Mouse (Mus musculus): Measurements from ENCODE around the gene Gpc6.
A peak's percentile ranks its signal among the peaks of the same experiment; 100 is the strongest.

Gene Gpc6

GRCm38 (mm10) chr14:117625100-117625710 is 700.1 kb downstream of the Gpc6 start:
- no peak for DNase-seq (ENCODE audit: low read depth)

DNA sequence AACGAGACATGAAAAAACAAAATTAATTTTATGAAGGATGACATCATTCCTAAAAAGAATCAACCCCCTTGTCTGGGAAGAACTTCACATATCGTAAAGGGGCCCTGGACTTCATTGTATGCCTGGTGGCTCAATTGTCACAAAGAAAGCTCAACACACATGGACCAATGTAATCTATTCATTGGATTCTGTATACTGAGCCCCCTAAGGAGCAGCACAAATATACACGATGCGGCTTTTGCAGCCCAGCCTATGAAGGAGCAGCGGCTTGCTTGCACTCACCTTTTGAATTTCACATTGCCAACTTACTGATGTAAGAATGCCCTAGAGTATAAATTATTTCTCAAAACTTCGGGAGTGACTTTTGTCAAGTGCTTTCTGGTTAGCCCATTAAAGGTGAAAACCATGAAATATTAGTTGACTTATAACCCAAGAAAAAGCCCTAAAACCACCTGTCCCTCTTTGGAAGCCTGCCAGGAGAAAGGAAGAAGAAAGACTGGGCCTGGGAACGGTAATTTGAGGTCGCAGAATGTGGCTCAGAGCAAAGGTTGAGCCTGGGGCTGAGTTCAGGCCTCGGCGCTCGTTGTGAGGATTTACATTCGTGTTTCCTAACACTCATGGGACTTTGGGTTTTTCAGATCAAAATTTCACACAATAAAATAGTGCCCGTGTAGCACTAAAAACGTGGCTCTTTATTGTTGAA is 709.3 kb downstream of the Gpc6 start:
- no peak for DNase-seq (ENCODE audit: low read depth)

DNA sequence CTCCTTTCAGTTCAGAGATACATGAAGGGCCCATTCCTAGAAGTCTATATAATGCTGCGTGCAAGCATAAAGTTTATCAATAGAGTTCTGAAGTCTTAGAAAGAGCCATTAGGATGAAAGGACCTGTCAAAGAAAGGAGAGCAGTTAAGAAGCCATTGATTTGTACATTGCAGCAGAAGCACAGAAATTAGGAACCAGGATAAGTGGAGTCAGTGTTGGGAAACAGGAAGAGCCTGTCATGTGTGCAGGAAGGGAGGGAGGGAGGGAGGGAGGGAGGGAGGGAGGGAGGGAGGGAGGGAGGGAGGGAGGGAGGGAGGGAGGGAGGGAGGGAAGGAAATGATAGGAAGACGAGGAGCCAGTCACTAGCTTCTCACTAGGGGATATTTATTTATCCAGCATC is 716.7 kb downstream of the Gpc6 start:
- no peak for DNase-seq (ENCODE audit: low read depth)

DNA sequence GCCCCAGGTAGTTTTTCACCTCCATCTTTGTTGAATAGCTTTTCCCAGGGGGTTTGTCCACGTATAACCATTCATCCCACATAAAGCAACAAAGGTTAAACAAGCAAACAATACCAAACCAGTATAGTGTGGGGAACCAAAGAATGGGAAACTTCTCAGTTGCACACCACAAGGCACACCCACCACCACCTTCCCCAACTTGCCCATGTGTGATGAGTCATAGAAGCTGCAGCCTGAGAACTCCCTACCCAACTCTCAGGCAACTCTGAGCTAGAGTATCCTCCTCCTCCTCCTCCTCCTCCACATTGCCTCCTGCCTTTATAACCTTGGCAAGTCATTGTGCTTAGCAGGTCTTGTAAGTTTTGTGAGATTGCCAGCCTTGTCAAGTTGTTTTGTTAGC is 718.0 kb downstream of the Gpc6 start:
- DNase-seq (ENCODE audit: low read depth) = no peak

- no peak for DNase-seq (ENCODE audit: low read depth)
These were observed 723.3 kb downstream of the Gpc6 start for GRCm38 (mm10) chr14:117648199-117648960.

GRCm38 (mm10) chr14:117650141-117650540 is 725.0 kb downstream of the Gpc6 start:
- DNase-seq (ENCODE audit: low read depth) = no peak

DNA sequence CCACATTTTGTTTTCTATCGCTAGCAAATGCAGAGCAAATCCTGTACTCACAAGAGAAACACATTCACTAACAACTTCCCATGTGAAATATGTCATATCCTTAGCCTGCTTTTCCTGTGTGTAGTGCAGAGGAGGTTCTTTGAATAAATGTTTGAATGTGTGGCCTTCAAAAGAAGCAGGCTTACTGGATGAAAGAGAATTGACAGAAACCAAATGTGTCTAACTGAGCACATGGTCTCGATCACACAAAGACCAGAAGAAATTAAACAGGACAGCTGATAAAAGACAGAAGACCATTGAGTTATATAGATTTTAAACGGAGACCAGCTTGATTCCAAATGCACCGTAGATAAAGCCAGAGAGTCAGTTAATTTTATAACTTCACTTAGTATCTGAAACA is 726.2 kb downstream of the Gpc6 start:
- no peak for DNase-seq (ENCODE audit: low read depth)

GRCm38 (mm10) chr14:117651938-117652337 is 726.8 kb downstream of the Gpc6 start:
- DNase-seq (ENCODE audit: low read depth) = no peak

- DNase-seq (ENCODE audit: low read depth) = no peak
These were observed 730.3 kb downstream of the Gpc6 start for GRCm38 (mm10) chr14:117655382-117655781.

DNA sequence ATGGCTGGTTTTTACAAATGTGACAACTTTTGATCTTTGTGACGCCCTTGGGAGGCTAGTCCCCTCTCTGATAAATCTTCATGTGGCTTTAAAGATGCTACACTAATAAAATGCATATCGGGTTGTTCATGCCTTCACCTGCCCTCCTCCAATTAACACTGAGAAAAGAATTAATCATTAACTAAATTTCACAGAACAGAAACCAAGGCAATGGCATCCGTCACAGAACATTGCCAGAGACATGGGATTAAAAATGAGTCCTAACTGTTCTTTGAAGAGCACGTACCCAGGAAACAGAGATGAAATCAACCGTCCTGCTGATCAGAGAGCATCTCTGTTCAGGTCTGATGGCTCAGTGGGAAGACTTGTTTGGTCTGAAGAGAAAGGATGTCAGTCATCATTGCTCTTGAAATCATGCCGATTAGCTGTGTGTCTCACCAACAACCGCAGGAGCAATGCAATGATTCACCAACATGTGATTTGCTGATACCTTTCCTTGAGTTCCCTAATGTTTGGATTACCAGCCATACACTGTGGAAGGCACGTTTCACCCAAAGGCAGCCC is 734.2 kb downstream of the Gpc6 start:
- no peak for DNase-seq (ENCODE audit: low read depth)

GRCm38 (mm10) chr14:117662261-117662660 is 737.1 kb downstream of the Gpc6 start:
- DNase-seq (ENCODE audit: low read depth) = no peak

- no peak for DNase-seq (ENCODE audit: low read depth)
These were observed 739.7 kb downstream of the Gpc6 start for GRCm38 (mm10) chr14:117664796-117665195.

- DNase-seq (ENCODE audit: low read depth) = no peak
These were observed 741.0 kb downstream of the Gpc6 start for GRCm38 (mm10) chr14:117666126-117666525.

GRCm38 (mm10) chr14:117673541-117673940 is 748.4 kb downstream of the Gpc6 start:
- DNase-seq (ENCODE audit: low read depth) = no peak

GRCm38 (mm10) chr14:117674482-117674881 is 749.4 kb downstream of the Gpc6 start:
- no peak for DNase-seq (ENCODE audit: low read depth)

DNA sequence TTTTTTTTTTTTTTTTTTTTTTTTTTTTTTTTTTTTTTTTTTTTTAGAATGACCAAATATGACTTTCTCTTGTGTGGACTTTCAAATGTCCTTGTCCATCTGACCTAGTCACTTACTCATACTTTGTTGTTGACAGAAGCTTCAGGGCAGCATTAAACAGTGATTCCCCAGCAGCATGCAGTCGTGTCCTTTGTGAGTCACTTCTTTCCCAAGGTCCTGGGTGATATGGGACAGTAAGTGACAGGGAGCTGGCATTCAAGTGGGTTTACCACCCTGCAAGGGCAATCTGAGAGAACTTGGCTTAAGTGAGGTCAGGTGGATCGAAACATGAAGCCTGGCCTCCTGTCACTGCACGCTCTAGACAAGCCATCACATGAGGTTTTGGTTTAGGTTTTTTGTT is 754.8 kb downstream of the Gpc6 start:
- DNase-seq (ENCODE audit: low read depth) = no peak

DNA sequence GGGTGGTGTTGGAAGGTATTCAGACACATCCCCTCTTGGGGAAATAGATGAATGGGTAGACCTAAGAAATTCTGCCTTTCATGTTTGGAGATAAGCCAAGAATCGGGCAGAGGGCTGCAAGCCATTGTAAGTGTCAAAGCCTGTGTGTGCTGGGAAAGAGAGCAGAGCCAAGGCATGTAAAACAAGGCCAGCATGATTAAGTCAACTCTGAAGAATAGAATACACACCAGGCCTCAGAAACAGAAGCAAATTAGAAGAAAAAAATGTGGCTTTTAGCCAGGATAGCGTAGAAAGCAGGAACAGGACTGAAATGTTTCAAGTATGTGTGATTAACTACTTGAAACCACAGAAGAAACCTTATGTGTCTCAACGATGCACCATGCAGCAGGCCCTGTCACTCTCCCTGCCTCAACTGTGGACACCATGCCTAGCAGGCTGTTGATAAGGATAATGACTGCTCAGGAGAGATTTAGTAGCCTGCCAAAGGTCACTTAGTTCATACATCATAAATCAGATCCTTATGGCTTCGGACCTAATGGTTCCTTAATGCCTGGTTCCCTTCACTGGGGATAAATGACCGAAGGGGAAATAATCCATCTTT is 756.3 kb downstream of the Gpc6 start:
- DNase-seq (ENCODE audit: low read depth) = peak; percentile 12

GRCm38 (mm10) chr14:117683149-117683548 is 758.0 kb downstream of the Gpc6 start:
- no peak for DNase-seq (ENCODE audit: low read depth)

DNA sequence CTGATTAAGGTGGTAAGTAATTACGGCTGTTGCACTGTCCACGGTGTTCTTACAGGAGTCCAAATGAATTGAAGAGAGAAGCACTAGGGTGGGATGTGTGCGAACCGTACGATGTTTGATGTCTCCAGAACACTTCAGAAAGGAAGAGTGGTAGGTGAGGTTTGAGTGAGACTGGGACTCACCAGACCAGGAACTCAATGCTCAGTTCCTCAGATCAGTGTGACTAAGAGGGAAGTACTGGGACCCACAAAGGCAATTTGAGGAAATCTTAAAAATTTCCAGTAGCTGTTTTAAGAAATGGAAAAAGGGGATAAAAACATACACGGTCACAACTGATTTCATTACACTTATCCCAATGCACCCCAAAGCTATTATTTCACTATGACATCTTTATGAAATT is 764.7 kb downstream of the Gpc6 start:
- no peak for DNase-seq (ENCODE audit: low read depth)

GRCm38 (mm10) chr14:117695565-117695964 is 770.5 kb downstream of the Gpc6 start:
- no peak for DNase-seq (ENCODE audit: low read depth)

DNA sequence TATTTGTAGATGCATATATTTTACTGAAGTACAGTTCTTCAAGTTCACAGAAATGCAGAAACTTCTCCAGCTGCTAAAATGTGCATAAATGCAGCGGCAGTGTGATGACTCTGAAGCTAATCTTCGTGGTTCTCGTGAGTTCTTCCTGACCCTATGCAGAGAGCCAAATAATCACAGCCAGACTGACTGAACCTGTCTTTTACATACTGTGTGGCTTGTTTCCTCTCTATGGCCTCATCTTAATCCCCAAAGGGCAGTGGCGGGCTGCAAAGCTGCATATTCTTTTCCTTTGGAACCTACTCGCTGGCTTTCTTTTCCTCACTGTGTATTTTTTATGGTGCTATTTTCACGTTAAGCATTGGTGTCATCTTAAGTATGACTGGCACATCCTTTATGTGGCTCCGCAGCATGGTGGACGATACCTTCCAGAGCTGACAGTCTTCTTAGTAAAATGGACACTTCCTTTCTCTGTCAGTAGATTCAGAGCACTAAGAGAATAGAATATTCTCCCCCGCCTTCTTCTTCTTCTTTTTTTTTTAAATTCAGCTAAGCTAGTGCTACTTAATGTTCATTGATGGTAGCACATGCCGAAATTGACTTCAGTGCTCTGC is 775.7 kb downstream of the Gpc6 start:
- no peak for DNase-seq (ENCODE audit: low read depth)

DNA sequence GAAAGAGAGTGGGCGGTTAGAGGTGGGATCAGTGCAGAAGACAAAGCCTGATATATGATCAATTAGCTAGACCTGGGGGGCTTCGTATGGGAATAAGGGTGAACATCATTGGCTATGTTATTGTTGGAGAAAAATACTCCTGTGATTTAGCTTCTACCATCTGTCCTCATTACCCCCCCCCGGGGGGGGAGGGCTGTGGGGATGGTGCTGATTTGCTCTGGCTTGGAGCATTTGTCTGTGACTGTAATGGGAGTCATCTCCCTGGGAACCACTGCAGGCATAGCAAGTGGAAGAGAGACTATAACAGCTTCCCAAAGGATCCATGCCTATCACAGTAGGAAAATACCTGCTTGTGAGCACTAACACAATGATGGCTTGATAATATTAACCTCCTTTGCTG is 783.7 kb downstream of the Gpc6 start:
- no peak for DNase-seq (ENCODE audit: low read depth)
